Mouse (Mus musculus) heart, postnatal 0 days (tissue): ENCODE results near the gene Nupr1l. TPM values are rescaled to one million over a fixed set of nuclear protein-coding genes. Genes with fewer than 3 reads are reported as not detected.

Experiments used
- ATAC-seq: fragments of 200-750 bp; cut with Nextera tagmentation; 2 replicates; pipeline ENCODE4 v1.8.0; 2017; ENCODE audit warnings: low read depth, moderate number of reproducible peaks, moderate library complexity; ENCODE audit not compliant: insufficient read depth
- DNase-seq: peaks from one replicate; pipeline ENCODE4 v3.0.0-alpha.2; 2016; ENCODE audit warnings: low spot score
- H3K27ac ChIP-seq: fragments of 300-500 bp; sonication (generic); 2 replicates; pipeline ENCODE4 v1.5.1; 2014; ENCODE audit warnings: low read depth, mild to moderate bottlenecking
- H3K27me3 ChIP-seq: fragments of 300-500 bp; sonication (generic); 2 replicates; pipeline ENCODE4 v1.6.1; 2014; ENCODE audit warnings: low read length, mixed read lengths; ENCODE audit not compliant: control insufficient read depth, insufficient read depth
- H3K36me3 ChIP-seq: fragments of 300-500 bp; sonication (generic); replicated peaks from 2 replicates; pipeline ENCODE4 v1.6.1; 2014; ENCODE audit warnings: low read length, mixed read lengths; ENCODE audit not compliant: control insufficient read depth, insufficient read depth
- H3K4me1 ChIP-seq: fragments of 300-500 bp; sonication (generic); 2 replicates; pipeline ENCODE4 v1.6.1; 2014; ENCODE audit warnings: antibody characterized with exemption; ENCODE audit not compliant: control insufficient read depth, insufficient read depth
- H3K4me2 ChIP-seq: fragments of 300-500 bp; sonication (generic); 2 replicates; pipeline ENCODE4 v1.6.1; 2014; ENCODE audit warnings: low read depth, mild to moderate bottlenecking, low read length, moderate library complexity
- H3K4me3 ChIP-seq: fragments of 300-500 bp; sonication (generic); 2 replicates; pipeline ENCODE4 v1.5.1; 2014; ENCODE audit warnings: low read depth, low read length
- H3K9ac ChIP-seq: fragments of 300-500 bp; sonication (generic); replicated peaks from 2 replicates; pipeline ENCODE4 v1.6.1; 2014; ENCODE audit warnings: low read depth, low read length, mixed read lengths
- H3K9me3 ChIP-seq: fragments of 300-500 bp; sonication (generic); replicated peaks from 2 replicates; pipeline ENCODE4 v1.6.1; 2016; ENCODE audit warnings: low read length; ENCODE audit not compliant: control insufficient read depth
- CTCF ChIP-seq: IDR thresholded peaks from 2 replicates; pipeline ENCODE4 v1.5.1; 2016; ENCODE audit warnings: antibody characterized with exemption, control low read depth, low read depth
- EP300 ChIP-seq: IDR thresholded peaks from 2 replicates; pipeline ENCODE4 v1.6.1; 2016; ENCODE audit warnings: antibody characterized with exemption, low read depth
- WGBS: fragments of 180-500 bp; shearing (Covaris S2); extraction: QIAGEN DNeasy Blood & Tissue Kit; methylation state at CpG from one replicate; pipeline ENCODE4 v1.1.7; 2014; 5-methylcytosine and 5-hydroxymethylcytosine counted together
- polyA plus RNA-seq: library from polyadenylated mRNA; unstranded; fragments of >200 nt; fragmentation: Nextera tagmentation; extraction: Ambion mirVana; gene quantifications from 2 replicates; pipeline ENCODE4 v1.2.1, GENCODE M21; 2015
- total RNA-seq: library from RNA; depleted of rRNA; stranded (reverse); fragments of >200 nt; gene quantifications from 2 replicates; pipeline ENCODE4 v1.2.3, GENCODE M21; 2014; ENCODE audit warnings: low replicate concordance; rRNA removed

Gene Nupr1l
- total and polyA plus RNA-seq, 2 experiments from 2014 or later = 0.38 to 2.7 TPM

DNA sequence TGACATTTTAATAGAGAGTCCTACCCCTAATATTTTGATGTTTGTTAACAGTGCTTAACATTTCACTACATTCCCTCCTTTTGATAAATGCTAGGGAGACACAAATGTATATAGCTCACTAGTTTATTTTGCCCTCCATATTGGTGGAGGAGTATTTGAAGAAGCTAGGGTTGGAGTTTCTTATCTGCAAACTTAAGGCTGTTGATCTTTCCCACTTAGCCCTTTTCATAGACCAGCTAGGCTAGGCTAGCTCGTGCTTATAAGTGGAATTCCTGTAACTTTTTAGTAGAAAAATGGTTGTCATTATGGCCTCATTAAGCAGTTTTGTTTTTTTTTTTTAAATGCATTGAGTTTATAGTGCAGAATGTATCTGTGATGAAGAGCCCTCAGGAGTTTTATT, 35.1 kb downstream of the Nupr1l start:
- Histone ChIP-seq H3K4me1 (peaks cover 5% of the 10 kb centered on the region; the same call in 1 of the 2 replicates), H3K9me3 (no peaks in the 10 kb centered on the region), H3K4me2 (no peak overlapping the region), H3K4me3 (no peak overlapping the region), H3K27me3 (no peaks in the 10 kb centered on the region), H3K9ac (no peak overlapping the region), H3K36me3 (peaks cover 5% of the 10 kb centered on the region; the same call in 1 of the 2 replicates), H3K27ac (no peak overlapping the region)
- DNase-seq (no peak), ATAC-seq (no peak)
- TF ChIP-seq CTCF (no peak), EP300 (no peak)
- WGBS = 60% methylated on average over 1 of the region's 1 CpGs

DNA sequence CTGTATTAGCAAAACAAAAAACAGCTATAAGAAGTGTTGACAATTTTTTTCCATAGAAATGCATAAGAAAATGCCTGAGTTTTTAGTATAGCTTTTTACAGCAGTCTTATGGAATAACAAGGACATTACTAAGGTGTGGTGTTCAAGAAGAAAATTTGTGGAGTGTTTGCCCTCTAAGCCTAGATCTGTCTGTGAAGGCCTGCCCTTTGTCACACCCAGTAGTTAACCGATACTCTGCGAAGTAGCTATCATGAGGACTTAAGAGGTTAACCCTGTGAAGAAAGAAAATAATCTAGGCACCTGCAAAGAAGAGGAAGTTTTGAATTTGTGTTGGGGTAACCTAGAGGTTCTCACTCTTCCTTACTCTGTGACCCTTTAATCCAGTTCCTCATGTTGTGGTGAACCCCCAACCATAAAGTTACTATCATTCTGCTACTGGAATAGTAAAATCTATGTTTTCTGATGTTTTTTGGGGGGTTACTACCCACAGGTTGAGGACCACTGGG, 39.2 kb downstream of the Nupr1l start:
- WGBS = 71% methylated on average over 2 of the region's 2 CpGs
- DNase-seq (no peak), ATAC-seq (no peak)
- H3K36me3 ChIP-seq = peaks cover 5% of the 10 kb centered on the region; the same call in 1 of the 2 replicates
- no peak overlapping the region for H3K27ac ChIP-seq
- H3K4me2 ChIP-seq = no peak overlapping the region
- no peak overlapping the region for H3K4me3 ChIP-seq
- H3K27me3 ChIP-seq = no peaks in the 10 kb centered on the region
- H3K4me1 ChIP-seq = peaks cover 4% of the 10 kb centered on the region; the same call in 1 of the 2 replicates
- TF ChIP-seq CTCF (no peak), EP300 (no peak)
- H3K9me3 ChIP-seq = no peaks in the 10 kb centered on the region
- H3K9ac ChIP-seq = no peak overlapping the region

DNA sequence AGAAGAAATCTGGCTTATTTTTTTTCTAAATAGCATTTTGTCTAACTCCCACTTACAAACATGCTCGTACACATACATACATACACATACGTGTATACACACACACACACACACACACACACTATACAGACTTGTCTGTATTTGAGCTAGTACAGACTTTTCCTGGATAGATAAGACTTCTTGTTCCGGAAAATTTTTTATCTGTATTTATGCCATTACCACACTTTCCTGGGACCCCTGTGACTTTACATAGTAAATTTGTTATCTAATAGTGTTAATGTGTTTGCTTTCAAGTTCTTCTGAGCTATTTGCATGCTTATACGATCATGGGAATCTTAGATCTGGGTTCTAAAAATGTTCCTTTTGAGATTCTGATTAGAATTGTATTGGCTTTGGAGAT, 43.8 kb downstream of the Nupr1l start:
- 78% methylated on average over 4 of the region's 4 CpGs for WGBS
- ATAC-seq = no peak
- DNase-seq = no peak

DNA sequence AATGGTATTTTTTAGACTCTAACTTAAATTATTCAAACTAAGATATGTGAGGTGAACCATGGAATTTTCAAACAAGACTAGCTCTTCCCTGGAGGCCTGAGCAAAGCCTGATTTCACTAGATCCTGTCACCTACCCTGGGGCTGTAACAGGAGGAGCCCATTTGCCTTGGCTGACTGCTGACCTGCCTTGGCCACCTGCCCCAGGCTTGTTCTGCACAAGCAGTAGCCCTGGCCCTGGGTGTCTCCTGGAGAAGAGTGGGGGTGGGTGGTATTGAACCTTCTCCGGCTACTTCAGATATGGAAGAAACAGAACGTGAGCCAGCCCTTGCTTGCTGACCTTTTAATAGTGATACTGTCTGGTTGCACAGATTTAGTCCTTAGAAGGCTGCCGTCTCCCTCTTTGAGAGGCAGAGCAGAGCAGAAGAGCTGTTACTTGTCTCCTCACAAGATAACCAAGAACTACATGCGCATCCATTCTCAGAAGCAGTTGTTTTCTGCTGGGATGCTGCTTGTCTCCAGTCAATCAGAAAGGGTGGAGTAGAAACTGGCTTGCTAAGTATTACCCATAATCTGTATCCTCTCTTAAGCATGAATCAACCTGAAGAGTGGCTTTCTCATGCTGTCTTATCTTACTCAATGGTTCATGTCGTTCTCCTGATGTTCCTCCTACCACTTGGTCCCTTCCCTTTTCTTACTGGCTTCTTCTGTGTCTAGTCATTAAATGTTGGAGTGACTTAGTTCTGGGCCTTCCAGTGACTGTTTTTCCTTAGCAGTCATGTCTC, 46.3 kb downstream of the Nupr1l start:
- Histone ChIP-seq H3K4me2 (no peak overlapping the region), H3K9me3 (no peaks in the 10 kb centered on the region), H3K4me3 (no peak overlapping the region), H3K27me3 (no peaks in the 10 kb centered on the region), H3K4me1 (no peaks in the 10 kb centered on the region; the same call in 1 of the 2 replicates), H3K27ac (no peak overlapping the region), H3K9ac (no peak overlapping the region), H3K36me3 (no peaks in the 10 kb centered on the region)
- DNase-seq (no peak), ATAC-seq (no peak)
- TF ChIP-seq CTCF (no peak), EP300 (no peak)
- 42% methylated on average over 5 of the region's 5 CpGs for WGBS

More for the DNA sequence above, 43.8 kb downstream of the Nupr1l start:
- H3K9me3 ChIP-seq = no peaks in the 10 kb centered on the region
- H3K4me2 ChIP-seq = no peak overlapping the region
- H3K9ac ChIP-seq = no peak overlapping the region
- no peak overlapping the region for H3K27ac ChIP-seq
- no peaks in the 10 kb centered on the region for H3K27me3 ChIP-seq
- no peak overlapping the region for H3K4me3 ChIP-seq
- TF ChIP-seq CTCF = no peak
- TF ChIP-seq EP300 = no peak
- no peaks in the 10 kb centered on the region; the same call in 1 of the 2 replicates for H3K4me1 ChIP-seq
- H3K36me3 ChIP-seq = peaks cover 5% of the 10 kb centered on the region; the same call in 1 of the 2 replicates

DNA sequence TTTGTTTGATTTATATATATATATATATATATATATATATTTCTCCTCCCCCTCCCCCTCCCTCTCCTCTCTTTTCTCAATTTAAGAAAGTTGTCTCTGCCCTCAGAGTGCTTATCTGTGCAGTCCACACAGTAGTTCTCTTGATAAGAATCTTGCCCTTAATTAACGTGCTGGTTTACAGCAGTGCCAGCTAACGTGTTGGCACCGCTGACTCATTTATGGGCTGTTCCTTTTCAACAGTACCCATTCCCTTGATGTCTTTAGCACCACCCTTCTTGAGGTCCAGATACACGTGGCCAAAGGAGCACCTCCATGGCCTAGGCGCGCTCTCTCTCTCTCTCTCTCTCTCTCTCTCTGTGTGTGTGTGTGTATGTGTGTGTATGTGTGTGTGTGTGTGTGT, 47.5 kb downstream of the Nupr1l start:
- no peaks in the 10 kb centered on the region for H3K27me3 ChIP-seq
- no peaks in the 10 kb centered on the region for H3K9me3 ChIP-seq
- no peak overlapping the region for H3K4me3 ChIP-seq
- ATAC-seq = no peak
- H3K9ac ChIP-seq = no peak overlapping the region
- DNase-seq = no peak
- H3K27ac ChIP-seq = no peak overlapping the region
- H3K4me2 ChIP-seq = no peak overlapping the region
- H3K36me3 ChIP-seq = 0 out of 2 replicates have a peak, but pooled peaks cover 5% of the 10 kb centered on the region
- H3K4me1 ChIP-seq = no peaks in the 10 kb centered on the region; the same call in 1 of the 2 replicates
- TF ChIP-seq EP300 (no peak), CTCF (no peak)
- WGBS = 73% methylated on average over 6 of the region's 6 CpGs

DNA sequence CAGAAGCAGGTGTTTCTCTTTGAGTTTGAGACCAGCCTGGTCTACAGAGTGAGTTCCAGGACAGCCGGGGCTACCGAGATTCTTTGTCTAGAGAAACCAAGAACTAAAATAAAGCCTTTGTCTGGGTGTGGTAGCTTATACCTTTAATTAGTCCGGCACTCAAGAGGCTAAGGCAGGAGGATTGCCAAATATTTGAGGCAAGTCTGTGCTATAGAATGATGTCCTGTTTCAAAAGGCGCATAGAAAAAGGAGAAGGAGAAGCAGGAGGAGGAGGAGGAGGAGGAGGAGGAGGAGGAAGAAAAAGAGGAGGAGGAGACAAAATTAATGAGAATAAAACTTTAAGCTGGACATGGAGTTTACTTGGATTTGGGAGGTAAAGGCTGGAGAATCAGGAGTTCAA, 54.9 kb downstream of the Nupr1l start:
- no peak overlapping the region for H3K27ac ChIP-seq
- TF ChIP-seq EP300 (no peak), CTCF (no peak)
- 0 out of 2 replicates have a peak, but pooled peaks cover 5% of the 10 kb centered on the region for H3K36me3 ChIP-seq
- no peak overlapping the region for H3K9ac ChIP-seq
- H3K27me3 ChIP-seq = no peaks in the 10 kb centered on the region
- H3K4me3 ChIP-seq = no peak overlapping the region
- WGBS = 60% methylated on average over 4 of the region's 4 CpGs
- no peaks in the 10 kb centered on the region for H3K9me3 ChIP-seq
- ATAC-seq (no peak), DNase-seq (no peak)
- no peaks in the 10 kb centered on the region for H3K4me1 ChIP-seq
- H3K4me2 ChIP-seq = no peak overlapping the region

Other genes with a start within 250 kb of the Nupr1l start
- gene Zfp11, start 238.4 kb upstream of the Nupr1l start, total RNA-seq = 0.95 and 1.2 TPM in 2 replicates
- gene Zfp11, start 238.4 kb upstream of the Nupr1l start, polyA plus RNA-seq = 2.3 and 3.0 TPM in 2 replicates
- gene Sept14, start 200.0 kb upstream of the Nupr1l start, total RNA-seq = not detected in 2 replicates
- not detected in 2 replicates for gene Sept14, start 200.0 kb upstream of the Nupr1l start, polyA plus RNA-seq
- 141 and 196 TPM in 2 replicates for gene Mrps17, start 193.0 kb upstream of the Nupr1l start, total RNA-seq
- 173 and 181 TPM in 2 replicates for gene Mrps17, start 193.0 kb upstream of the Nupr1l start, polyA plus RNA-seq
- gene Nipsnap2, start 183.5 kb upstream of the Nupr1l start, total RNA-seq = 563 and 624 TPM in 2 replicates
- gene Nipsnap2, start 183.5 kb upstream of the Nupr1l start, polyA plus RNA-seq = 720 and 738 TPM in 2 replicates
- 21.9 and 30.1 TPM in 2 replicates for gene Psph, start 121.1 kb upstream of the Nupr1l start, total RNA-seq
- 26.2 and 26.5 TPM in 2 replicates for gene Psph, start 121.1 kb upstream of the Nupr1l start, polyA plus RNA-seq
- 14.9 and 26.2 TPM in 2 replicates for gene Sumf2, start 61.6 kb upstream of the Nupr1l start, total RNA-seq
- 12.8 and 14.5 TPM in 2 replicates for gene Sumf2, start 61.6 kb upstream of the Nupr1l start, polyA plus RNA-seq
- 2,460 and 2,937 TPM in 2 replicates for gene Chchd2, start 21.1 kb upstream of the Nupr1l start, total RNA-seq
- 1,505 and 1,584 TPM in 2 replicates for gene Chchd2, start 21.1 kb upstream of the Nupr1l start, polyA plus RNA-seq
- 0.27 and 1.4 TPM in 2 replicates for gene Zbed5, start 12.8 kb upstream of the Nupr1l start, total RNA-seq
- 1.4 and 1.5 TPM in 2 replicates for gene Zbed5, start 12.8 kb upstream of the Nupr1l start, polyA plus RNA-seq
- 3.1 and 9.6 TPM in 2 replicates for gene Phkg1, start 10.0 kb upstream of the Nupr1l start, total RNA-seq
- 2.5 and 3.4 TPM in 2 replicates for gene Phkg1, start 10.0 kb upstream of the Nupr1l start, polyA plus RNA-seq
- gene Vkorc1l1, start 33.4 kb downstream of the Nupr1l start, total RNA-seq = 17.4 and 30.8 TPM in 2 replicates
- gene Vkorc1l1, start 33.4 kb downstream of the Nupr1l start, polyA plus RNA-seq = 7.3 and 8.4 TPM in 2 replicates
- 24.6 and 27.8 TPM in 2 replicates for gene Gusb, start 94.5 kb downstream of the Nupr1l start, total RNA-seq
- 30.2 and 31.4 TPM in 2 replicates for gene Gusb, start 94.5 kb downstream of the Nupr1l start, polyA plus RNA-seq
- 9.7 and 21.1 TPM in 2 replicates for gene Asl, start 120.7 kb downstream of the Nupr1l start, total RNA-seq
- gene Asl, start 120.7 kb downstream of the Nupr1l start, polyA plus RNA-seq = 15.9 and 16.6 TPM in 2 replicates
- gene Crcp, start 120.8 kb downstream of the Nupr1l start, total RNA-seq = 2.6 and 9.7 TPM in 2 replicates
- gene Crcp, start 120.8 kb downstream of the Nupr1l start, polyA plus RNA-seq = 20.8 and 23.1 TPM in 2 replicates
- 12.2 and 20.7 TPM in 2 replicates for gene Tpst1, start 164.8 kb downstream of the Nupr1l start, total RNA-seq
- gene Tpst1, start 164.8 kb downstream of the Nupr1l start, polyA plus RNA-seq = 23.7 and 27.9 TPM in 2 replicates
- gene Kctd7, start 236.3 kb downstream of the Nupr1l start, total RNA-seq = 1.2 and 4.8 TPM in 2 replicates
- 3.7 and 4.2 TPM in 2 replicates for gene Kctd7, start 236.3 kb downstream of the Nupr1l start, polyA plus RNA-seq